Mouse (Mus musculus) liver, embryonic 13.5 days (tissue): ENCODE data around the gene Lemd1. TPM values are rescaled to one million over a fixed set of nuclear protein-coding genes. Genes with fewer than 3 reads are reported as not detected.

Experiments used
- ATAC-seq: fragments of 200-750 bp; cut with Nextera tagmentation; 2 replicates; pipeline ENCODE4 v1.8.0; 2017; ENCODE audit warnings: low read depth, mild to moderate bottlenecking, moderate number of reproducible peaks, moderate library complexity
- DNase-seq: peaks from one replicate; pipeline ENCODE4 v3.0.0; 2022
- H3K27ac ChIP-seq: fragments of 300-500 bp; sonication (generic); 2 replicates; pipeline ENCODE4 v1.5.1; 2015; ENCODE audit warnings: moderate library complexity, mild to moderate bottlenecking, inconsistent platforms
- H3K27me3 ChIP-seq: fragments of 300-500 bp; sonication (generic); 2 replicates; pipeline ENCODE4 v1.6.1; 2015; ENCODE audit warnings: mild to moderate bottlenecking, inconsistent platforms
- H3K36me3 ChIP-seq: fragments of 300-500 bp; sonication (generic); 2 replicates; pipeline ENCODE4 v1.6.1; 2015; ENCODE audit warnings: mild to moderate bottlenecking, inconsistent platforms
- H3K4me1 ChIP-seq: fragments of 300-500 bp; sonication (generic); replicated peaks from 2 replicates; pipeline ENCODE4 v1.6.1; 2015; ENCODE audit warnings: inconsistent platforms
- H3K4me2 ChIP-seq: fragments of 300-500 bp; sonication (generic); 2 replicates; pipeline ENCODE4 v1.6.1; 2015; ENCODE audit warnings: inconsistent platforms, mild to moderate bottlenecking, moderate library complexity
- H3K4me3 ChIP-seq: fragments of 300-500 bp; sonication (generic); replicated peaks from 2 replicates; pipeline ENCODE4 v1.5.1; 2015; ENCODE audit warnings: mild to moderate bottlenecking, inconsistent platforms
- H3K9ac ChIP-seq: fragments of 300-500 bp; sonication (generic); 2 replicates; pipeline ENCODE4 v1.6.1; 2015; ENCODE audit warnings: mild to moderate bottlenecking, inconsistent platforms
- H3K9me3 ChIP-seq: fragments of 300-500 bp; sonication (generic); replicated peaks from 2 replicates; pipeline ENCODE4 v1.6.1; 2016; ENCODE audit warnings: inconsistent platforms
- WGBS: fragments of 180-500 bp; shearing (Covaris S2); methylation state at CpG from one replicate; pipeline ENCODE4 v1.1.7; 2015; ENCODE audit not compliant: insufficient replicate concordance; 5-methylcytosine and 5-hydroxymethylcytosine counted together
- polyA plus RNA-seq: library from polyadenylated mRNA; unstranded; fragments of >200 nt; fragmentation: Nextera tagmentation; extraction: Ambion mirVana; gene quantifications from 2 replicates; pipeline ENCODE4 v1.2.1, GENCODE M21; 2015

The Lemd1 gene
- polyA plus RNA-seq, 1 experiment from 2014 or later = not detected

DNA sequence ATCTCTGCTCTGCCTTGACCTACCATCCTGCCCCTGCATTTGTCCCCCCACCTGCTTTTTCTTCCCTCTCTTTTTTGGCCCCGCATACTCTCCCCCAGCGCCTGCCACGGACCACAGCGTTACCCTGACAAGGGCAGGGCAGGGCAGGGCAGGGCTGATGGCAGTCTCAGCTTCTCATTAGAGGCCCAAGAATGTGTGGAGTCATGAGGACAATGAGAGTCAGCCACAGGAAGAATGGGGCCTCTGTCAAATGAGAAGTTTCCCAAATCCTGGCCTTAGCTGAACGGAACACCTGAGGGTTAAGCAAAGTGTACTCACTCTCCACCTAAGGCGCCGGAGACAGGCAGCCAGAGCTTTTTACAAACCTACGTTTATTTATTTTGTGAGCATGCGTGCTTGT is 3.9 kb downstream of the Lemd1 start:
- Histone ChIP-seq H3K36me3 (no peaks in the 10 kb centered on the region), H3K4me1 (peaks cover 11% of the 10 kb centered on the region; the same call in 1 of the 2 replicates), H3K4me3 (no peak overlapping the region), H3K9me3 (no peaks in the 10 kb centered on the region), H3K27me3 (peaks cover 100% of the 10 kb centered on the region), H3K27ac (no peak overlapping the region), H3K4me2 (no peak overlapping the region), H3K9ac (no peak overlapping the region)
- DNase-seq = no peak
- no peak for ATAC-seq
- 52% methylated on average over 9 of the region's 9 CpGs for WGBS

- H3K9ac ChIP-seq = no peak overlapping the region
- WGBS = 42% methylated on average over 5 of the region's 5 CpGs
- peaks cover 10% of the 10 kb centered on the region; the same call in 1 of the 2 replicates for H3K4me1 ChIP-seq
- H3K36me3 ChIP-seq = no peaks in the 10 kb centered on the region
- no peak overlapping the region for H3K4me3 ChIP-seq
- no peak overlapping the region for H3K27ac ChIP-seq
- peaks cover 100% of the 10 kb centered on the region for H3K27me3 ChIP-seq
- no peak overlapping the region for H3K4me2 ChIP-seq
- DNase-seq (no peak), ATAC-seq (no peak)
- no peaks in the 10 kb centered on the region for H3K9me3 ChIP-seq
These were observed 4.5 kb downstream of the Lemd1 start for GRCm38 (mm10) chr1:132195681-132196080.

DNA sequence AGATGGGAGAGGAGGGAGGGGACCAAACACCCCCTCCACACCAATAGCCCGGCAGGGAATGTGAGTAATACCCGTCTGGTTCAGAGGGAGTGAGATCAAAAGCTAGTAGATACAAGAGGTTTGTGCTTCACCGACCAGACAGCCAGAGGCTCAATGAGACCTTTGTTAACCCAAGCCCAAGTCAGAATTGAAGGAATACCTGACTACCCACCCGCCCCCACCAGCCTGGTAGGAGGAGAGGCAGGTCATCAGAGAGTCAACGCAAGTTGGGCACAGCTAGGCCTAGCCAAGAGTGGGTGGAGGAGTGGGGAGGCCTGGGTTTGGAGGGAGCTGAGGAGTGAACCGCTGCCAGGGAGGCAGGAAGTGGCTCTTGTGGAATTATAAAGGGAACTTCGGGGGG is 5.1 kb downstream of the Lemd1 start:
- H3K4me1 ChIP-seq = peaks cover 9% of the 10 kb centered on the region; the same call in 1 of the 2 replicates
- WGBS = 45% methylated on average over 7 of the region's 7 CpGs

DNA sequence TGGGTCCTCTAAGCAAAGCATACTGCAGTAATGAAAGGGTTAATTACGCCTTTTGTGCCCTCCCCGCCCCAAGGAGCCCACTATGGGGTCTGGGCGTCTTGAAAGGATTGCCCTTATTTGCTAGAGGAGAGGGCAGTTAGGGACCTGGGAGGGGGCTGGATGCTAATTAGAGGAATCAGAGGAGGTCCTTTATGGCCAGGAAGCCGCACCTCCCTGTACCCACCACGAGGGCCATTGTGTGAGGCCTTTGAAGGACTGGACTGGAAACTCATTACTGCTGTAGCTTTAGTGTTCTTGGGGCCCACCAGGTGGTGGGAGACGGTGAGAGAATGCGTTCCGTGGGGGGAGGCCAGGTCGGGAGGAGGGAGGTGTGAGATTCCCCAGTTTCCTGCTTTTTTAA is 6.4 kb downstream of the Lemd1 start:
- no peak overlapping the region for H3K27ac ChIP-seq
- no peak overlapping the region for H3K4me3 ChIP-seq
- ATAC-seq (no peak), DNase-seq (no peak)
- H3K9ac ChIP-seq = no peak overlapping the region
- H3K9me3 ChIP-seq = no peaks in the 10 kb centered on the region
- H3K27me3 ChIP-seq = peaks cover 98% of the 10 kb centered on the region
- H3K36me3 ChIP-seq = no peaks in the 10 kb centered on the region
- H3K4me1 ChIP-seq = peaks cover 9% of the 10 kb centered on the region; the same call in 1 of the 2 replicates
- no peak overlapping the region for H3K4me2 ChIP-seq
- WGBS = 12% methylated on average over 9 of the region's 9 CpGs

More for the DNA sequence above, 5.1 kb downstream of the Lemd1 start:
- Histone ChIP-seq H3K9ac (no peak overlapping the region), H3K4me3 (no peak overlapping the region), H3K27me3 (peaks cover 100% of the 10 kb centered on the region), H3K27ac (no peak overlapping the region), H3K4me2 (no peak overlapping the region), H3K9me3 (no peaks in the 10 kb centered on the region), H3K36me3 (no peaks in the 10 kb centered on the region)
- ATAC-seq = no peak
- DNase-seq = no peak

- H3K4me1 ChIP-seq = peaks cover 9% of the 10 kb centered on the region; the same call in 1 of the 2 replicates
- ATAC-seq = no peak
- no peak overlapping the region for H3K4me3 ChIP-seq
- no peak overlapping the region for H3K4me2 ChIP-seq
- DNase-seq = no peak
- 70% methylated on average over 16 of the region's 16 CpGs for WGBS
- peaks cover 96% of the 10 kb centered on the region for H3K27me3 ChIP-seq
- H3K9me3 ChIP-seq = no peaks in the 10 kb centered on the region
- no peak overlapping the region for H3K9ac ChIP-seq
- no peak overlapping the region for H3K27ac ChIP-seq
- no peaks in the 10 kb centered on the region for H3K36me3 ChIP-seq
These were observed 7.3 kb downstream of the Lemd1 start for GRCm38 (mm10) chr1:132198401-132199071.

- H3K4me2 ChIP-seq = no peak overlapping the region
- H3K27ac ChIP-seq = no peak overlapping the region
- peaks cover 96% of the 10 kb centered on the region for H3K27me3 ChIP-seq
- WGBS = 58% methylated on average over 6 of the region's 6 CpGs
- DNase-seq (no peak), ATAC-seq (no peak)
- no peak overlapping the region for H3K4me3 ChIP-seq
- peaks cover 9% of the 10 kb centered on the region; the same call in 1 of the 2 replicates for H3K4me1 ChIP-seq
- H3K36me3 ChIP-seq = no peaks in the 10 kb centered on the region
- no peaks in the 10 kb centered on the region for H3K9me3 ChIP-seq
- no peak overlapping the region for H3K9ac ChIP-seq
These were observed 8.0 kb downstream of the Lemd1 start for GRCm38 (mm10) chr1:132199244-132199643.

GRCm38 (mm10) chr1:132199934-132200333 is 8.7 kb downstream of the Lemd1 start:
- 12% methylated on average over 12 of the region's 12 CpGs for WGBS
- Histone ChIP-seq H3K27me3 (peaks cover 96% of the 10 kb centered on the region), H3K9me3 (no peaks in the 10 kb centered on the region), H3K9ac (no peak overlapping the region), H3K36me3 (no peaks in the 10 kb centered on the region), H3K4me2 (0 out of 2 replicates have a peak overlapping the region, but pooled peaks have one; percentile 19), H3K4me3 (no peak overlapping the region), H3K27ac (no peak overlapping the region), H3K4me1 (peaks cover 9% of the 10 kb centered on the region; the same call in 1 of the 2 replicates)
- DNase-seq = no peak
- no peak for ATAC-seq

DNA sequence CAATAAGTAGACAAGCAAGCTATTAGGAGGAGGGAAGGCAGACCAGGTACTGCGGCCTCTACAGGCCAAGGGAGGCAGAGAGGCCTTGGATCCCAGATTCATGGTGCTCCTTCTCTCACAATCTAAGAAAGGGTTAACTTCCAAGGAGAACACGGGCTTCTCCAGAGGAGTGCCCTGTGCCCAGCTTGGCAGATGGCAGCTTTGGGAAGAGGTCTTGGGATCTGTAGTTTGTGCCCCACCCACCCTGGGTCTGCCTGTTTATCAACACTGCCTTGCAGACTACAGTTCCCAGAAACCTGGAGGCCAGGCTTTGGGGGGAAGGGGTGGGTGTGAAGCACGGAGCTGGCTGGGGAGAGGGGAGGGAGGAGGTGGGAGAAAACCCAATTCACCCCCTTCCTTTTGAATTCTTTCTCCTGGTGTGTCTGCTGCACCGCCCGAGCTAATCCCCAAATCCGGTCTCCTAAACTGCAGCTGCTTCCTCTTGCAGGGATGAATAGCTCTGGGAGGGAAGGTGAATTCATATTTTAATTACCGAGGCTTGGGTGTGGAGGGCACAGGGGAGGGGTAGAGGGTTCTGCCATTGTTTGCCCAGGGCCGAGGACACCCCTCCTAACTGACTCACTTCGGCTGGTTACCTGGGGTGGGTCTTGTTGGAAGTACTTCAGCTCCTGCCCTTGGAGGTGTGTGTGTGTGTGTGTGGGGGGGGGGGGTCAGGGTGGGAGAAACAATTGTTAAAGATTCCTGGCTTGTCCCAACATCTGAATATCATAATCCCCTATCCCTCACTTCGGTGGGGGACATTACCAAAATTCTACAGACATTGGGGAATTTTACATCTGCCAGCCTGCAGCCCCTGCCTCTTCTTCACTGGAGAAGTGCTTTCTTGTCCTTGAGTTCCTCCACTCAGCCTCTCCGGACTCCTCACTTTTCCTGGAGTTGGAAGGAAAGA is 9.6 kb downstream of the Lemd1 start:
- H3K9ac ChIP-seq = no peak overlapping the region
- H3K4me3 ChIP-seq = no peak overlapping the region
- peaks cover 9% of the 10 kb centered on the region; the same call in 1 of the 2 replicates for H3K4me1 ChIP-seq
- 27% methylated on average over 11 of the region's 11 CpGs for WGBS
- ATAC-seq (no peak), DNase-seq (no peak)
- 0 out of 2 replicates have a peak overlapping the region, but pooled peaks have one; percentile 19 for H3K4me2 ChIP-seq
- no peaks in the 10 kb centered on the region for H3K36me3 ChIP-seq
- H3K27ac ChIP-seq = no peak overlapping the region
- H3K9me3 ChIP-seq = no peaks in the 10 kb centered on the region
- peaks cover 90% of the 10 kb centered on the region for H3K27me3 ChIP-seq

DNA sequence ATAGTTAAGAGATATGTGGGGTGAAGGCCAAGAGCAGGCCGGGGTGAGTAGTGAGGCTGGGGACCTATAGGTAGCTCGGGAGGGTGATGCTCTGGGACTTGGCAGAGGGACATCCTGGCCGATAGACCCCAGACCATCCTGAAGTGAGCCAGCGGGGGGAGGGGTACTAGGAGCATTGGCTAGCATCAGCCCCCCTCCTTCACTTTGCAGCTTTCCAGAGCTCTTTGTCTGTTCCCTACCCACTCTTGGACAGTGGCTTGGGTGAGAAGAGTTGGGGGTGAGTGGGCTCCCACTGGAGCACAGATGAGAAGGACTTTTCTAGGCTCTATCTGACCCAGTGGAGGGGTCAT is 10.3 kb downstream of the Lemd1 start:
- Histone ChIP-seq H3K27ac (no peak overlapping the region), H3K36me3 (no peaks in the 10 kb centered on the region), H3K4me1 (peaks cover 9% of the 10 kb centered on the region; the same call in 1 of the 2 replicates), H3K4me2 (no peak overlapping the region), H3K4me3 (no peak overlapping the region), H3K9ac (no peak overlapping the region), H3K27me3 (peaks cover 87% of the 10 kb centered on the region), H3K9me3 (no peaks in the 10 kb centered on the region)
- no peak for DNase-seq
- no peak for ATAC-seq
- 54% methylated on average over 4 of the region's 4 CpGs for WGBS

DNA sequence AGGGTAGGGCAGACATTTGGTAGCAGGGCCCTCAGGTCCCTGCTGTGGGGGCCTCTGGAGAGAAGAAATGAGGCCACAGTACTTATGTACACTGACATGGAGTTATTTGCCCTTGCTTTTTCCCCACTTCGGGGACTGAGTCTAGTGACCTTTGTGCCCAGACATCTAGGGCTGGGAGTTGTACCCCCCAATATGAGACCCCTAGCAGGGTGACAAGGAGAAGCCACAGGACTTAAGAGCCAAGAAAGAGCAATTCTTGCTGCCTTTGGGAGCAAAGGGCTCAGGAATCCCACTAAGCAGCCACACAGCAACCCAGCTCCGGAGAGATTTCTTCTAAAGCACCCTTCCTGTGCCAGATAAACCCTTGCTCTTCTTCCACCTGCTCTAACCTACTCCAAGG is 10.7 kb downstream of the Lemd1 start:
- Histone ChIP-seq H3K36me3 (no peaks in the 10 kb centered on the region), H3K4me3 (no peak overlapping the region), H3K27me3 (peaks cover 85% of the 10 kb centered on the region), H3K4me2 (no peak overlapping the region), H3K9ac (no peak overlapping the region), H3K9me3 (no peaks in the 10 kb centered on the region), H3K4me1 (peaks cover 9% of the 10 kb centered on the region; the same call in 1 of the 2 replicates), H3K27ac (no peak overlapping the region)
- 40% methylated on average over 2 of the region's 2 CpGs for WGBS
- ATAC-seq = no peak
- no peak for DNase-seq

- no peak overlapping the region for H3K4me3 ChIP-seq
- 76% methylated on average over 5 of the region's 5 CpGs for WGBS
These were observed 11.5 kb downstream of the Lemd1 start for GRCm38 (mm10) chr1:132202771-132203170.

More at GRCm38 (mm10) chr1:132202771-132203170, 11.5 kb downstream of the Lemd1 start:
- H3K27ac ChIP-seq = no peak overlapping the region
- peaks cover 85% of the 10 kb centered on the region for H3K27me3 ChIP-seq
- DNase-seq (no peak), ATAC-seq (no peak)
- H3K36me3 ChIP-seq = no peaks in the 10 kb centered on the region
- H3K9me3 ChIP-seq = no peaks in the 10 kb centered on the region
- H3K9ac ChIP-seq = no peak overlapping the region
- H3K4me1 ChIP-seq = peaks cover 9% of the 10 kb centered on the region; the same call in 1 of the 2 replicates
- H3K4me2 ChIP-seq = no peak overlapping the region
